Mouse (Mus musculus) embryo, embryonic 11.5 days (tissue): ENCODE data around the gene Plk3.

ENCODE experiments used
- DNase-seq: peaks from one replicate; pipeline ENCODE4 v3.0.0-alpha.2; 2012; ENCODE audit warnings: low read depth, low spot score

The Plk3 gene

GRCm38 (mm10) chr4:117120052-117120444 lies 13.7 kb downstream of the Plk3 start:
- DNase-seq, result no peak

GRCm38 (mm10) chr4:117119636-117120035 lies 14.1 kb downstream of the Plk3 start:
- DNase-seq, result no peak

- DNase-seq, result no peak
These were observed 15.8 kb downstream of the Plk3 start for GRCm38 (mm10) chr4:117117931-117118330.

- DNase-seq, result no peak
These were observed 18.2 kb downstream of the Plk3 start for GRCm38 (mm10) chr4:117115592-117115991.

- no peak for DNase-seq
These were observed 20.5 kb downstream of the Plk3 start for GRCm38 (mm10) chr4:117113237-117113636.

- no peak for DNase-seq
These were observed 22.8 kb downstream of the Plk3 start for GRCm38 (mm10) chr4:117110985-117111384.

- no peak for DNase-seq
These were observed 23.5 kb downstream of the Plk3 start for GRCm38 (mm10) chr4:117110249-117110648.

GRCm38 (mm10) chr4:117109330-117109729 lies 24.4 kb downstream of the Plk3 start:
- no peak for DNase-seq

GRCm38 (mm10) chr4:117108524-117108849 lies 25.3 kb downstream of the Plk3 start:
- DNase-seq, result no peak

GRCm38 (mm10) chr4:117107813-117108523 lies 25.8 kb downstream of the Plk3 start:
- DNase-seq, result no peak

- no peak for DNase-seq
These were observed 28.6 kb downstream of the Plk3 start for GRCm38 (mm10) chr4:117105127-117105526.

GRCm38 (mm10) chr4:117104672-117105071 lies 29.1 kb downstream of the Plk3 start:
- no peak for DNase-seq

GRCm38 (mm10) chr4:117101218-117101617 lies 32.5 kb downstream of the Plk3 start:
- no peak for DNase-seq

- no peak for DNase-seq
These were observed 33.7 kb downstream of the Plk3 start for GRCm38 (mm10) chr4:117100036-117100435.

GRCm38 (mm10) chr4:117098764-117099036 lies 35.1 kb downstream of the Plk3 start:
- no peak for DNase-seq

GRCm38 (mm10) chr4:117097969-117098763 lies 35.6 kb downstream of the Plk3 start:
- DNase-seq, result no peak

GRCm38 (mm10) chr4:117096666-117097065 lies 37.1 kb downstream of the Plk3 start:
- DNase-seq, result no peak

GRCm38 (mm10) chr4:117095551-117096452 lies 38.0 kb downstream of the Plk3 start, which contains the start of gene Ptch2:
Ptch2 (plus strand) TSS chr4:117096075.
- peak; percentile 74 for DNase-seq

GRCm38 (mm10) chr4:117094626-117095361 lies 39.0 kb downstream of the Plk3 start:
- DNase-seq, result no peak

- DNase-seq, result no peak
These were observed 43.2 kb downstream of the Plk3 start for GRCm38 (mm10) chr4:117090586-117090985.

GRCm38 (mm10) chr4:117087948-117088640 lies 45.7 kb downstream of the Plk3 start:
- no peak for DNase-seq
